Mouse (Mus musculus): ENCODE results near the gene Piwil1. TPM values are rescaled to one million over a fixed set of nuclear protein-coding genes. Genes with fewer than 3 reads are reported as not detected.

The Piwil1 gene
- 0.07 TPM in 1 of 2 replicates, not detected in the other for polyA plus RNA-seq (2014; fragmentation: Nextera tagmentation; extraction: Ambion mirVana)

- no peaks in the 10 kb centered on the region for H3K27me3 ChIP-seq (replicated peaks; ENCODE audit: control insufficient read depth, insufficient read depth, low read length)
- H3K4me2 ChIP-seq (ENCODE audit: low read depth, low read length): no peak within 1 kb of the TSS
- H3K9me3 ChIP-seq (ENCODE audit: control insufficient read depth, low read length): no peaks in the 10 kb centered on the region; the same call in 1 of the 2 replicates
- H3K4me3 ChIP-seq (ENCODE audit: low read depth, low read length): no peak within 1 kb of the TSS
- H3K9ac ChIP-seq (ENCODE audit: low read depth, low read length): no peak within 1 kb of the TSS
- WGBS: 67% methylated on average over 4 of the region's 4 CpGs
- H3K36me3 ChIP-seq (ENCODE audit: control insufficient read depth, insufficient read depth, low read length): no peaks in the 10 kb centered on the region
- no peak within 1 kb of the TSS for H3K27ac ChIP-seq (replicated peaks; ENCODE audit: low read depth, low read length)
- H3K4me1 ChIP-seq (ENCODE audit: control insufficient read depth, insufficient read depth, low read length): no peaks in the 10 kb centered on the region; the same call in 1 of the 2 replicates
- DNase-seq (ENCODE audit: low spot score) (no peak), ATAC-seq (ENCODE audit: low read depth) (no peak)
Measured at GRCm38 (mm10) chr5:128702224-128702623, at the start of gene Piwil1. Gene Piwil1 (plus strand): TSS chr5:128702524.

GRCm38 (mm10) chr5:128656496-128657135, 45.7 kb upstream of the Piwil1 start:
- Histone ChIP-seq H3K4me3 (ENCODE audit: low read depth, low read length) (peak overlapping the region; percentile 3; the same call in 1 of the 2 replicates), H3K4me1 (ENCODE audit: control insufficient read depth, insufficient read depth, low read length) (no peaks in the 10 kb centered on the region), H3K4me2 (ENCODE audit: low read depth, low read length) (peak overlapping the region; percentile 38), H3K27ac (replicated peaks; ENCODE audit: low read depth, low read length) (no peak overlapping the region), H3K36me3 (ENCODE audit: control insufficient read depth, insufficient read depth, low read length) (no peaks in the 10 kb centered on the region), H3K9me3 (ENCODE audit: control insufficient read depth, low read length) (no peaks in the 10 kb centered on the region), H3K9ac (ENCODE audit: low read depth, low read length) (peak overlapping the region; percentile 30; the same call in 1 of the 2 replicates), H3K27me3 (replicated peaks; ENCODE audit: control insufficient read depth, insufficient read depth, low read length) (no peaks in the 10 kb centered on the region)
- WGBS: 42% methylated on average over 22 of the region's 22 CpGs
- DNase-seq (ENCODE audit: low spot score) (no peak), ATAC-seq (ENCODE audit: low read depth) (no peak)

GRCm38 (mm10) chr5:128660101-128660500, 42.2 kb upstream of the Piwil1 start:
- DNase-seq (ENCODE audit: low spot score): no peak
- ATAC-seq (ENCODE audit: low read depth): no peak
- Histone ChIP-seq H3K27me3 (replicated peaks; ENCODE audit: control insufficient read depth, insufficient read depth, low read length) (no peaks in the 10 kb centered on the region), H3K4me2 (ENCODE audit: low read depth, low read length) (no peak overlapping the region), H3K4me3 (ENCODE audit: low read depth, low read length) (no peak overlapping the region), H3K4me1 (ENCODE audit: control insufficient read depth, insufficient read depth, low read length) (no peaks in the 10 kb centered on the region), H3K27ac (replicated peaks; ENCODE audit: low read depth, low read length) (no peak overlapping the region), H3K36me3 (ENCODE audit: control insufficient read depth, insufficient read depth, low read length) (no peaks in the 10 kb centered on the region), H3K9me3 (ENCODE audit: control insufficient read depth, low read length) (0 out of 2 replicates have a peak, but pooled peaks cover 5% of the 10 kb centered on the region), H3K9ac (ENCODE audit: low read depth, low read length) (no peak overlapping the region)
- 61% methylated on average over 8 of the region's 8 CpGs for WGBS

GRCm38 (mm10) chr5:128662881-128663280, 39.4 kb upstream of the Piwil1 start:
- H3K4me1 ChIP-seq (ENCODE audit: control insufficient read depth, insufficient read depth, low read length): peaks cover 7% of the 10 kb centered on the region; the same call in 1 of the 2 replicates
- H3K27me3 ChIP-seq (replicated peaks; ENCODE audit: control insufficient read depth, insufficient read depth, low read length): no peaks in the 10 kb centered on the region
- 0 out of 2 replicates have a peak, but pooled peaks cover 8% of the 10 kb centered on the region for H3K9me3 ChIP-seq (ENCODE audit: control insufficient read depth, low read length)
- DNase-seq (ENCODE audit: low spot score): no peak
- no peak overlapping the region for H3K9ac ChIP-seq (ENCODE audit: low read depth, low read length)
- no peak overlapping the region for H3K4me2 ChIP-seq (ENCODE audit: low read depth, low read length)
- H3K4me3 ChIP-seq (ENCODE audit: low read depth, low read length): no peak overlapping the region
- WGBS: 93% methylated on average over 6 of the region's 6 CpGs
- H3K36me3 ChIP-seq (ENCODE audit: control insufficient read depth, insufficient read depth, low read length): no peaks in the 10 kb centered on the region
- no peak for ATAC-seq (ENCODE audit: low read depth)
- no peak overlapping the region for H3K27ac ChIP-seq (replicated peaks; ENCODE audit: low read depth, low read length)

GRCm38 (mm10) chr5:128663976-128664375, 38.3 kb upstream of the Piwil1 start:
- WGBS: 79% methylated on average over 7 of the region's 7 CpGs
- Histone ChIP-seq H3K36me3 (ENCODE audit: control insufficient read depth, insufficient read depth, low read length) (no peaks in the 10 kb centered on the region), H3K9me3 (ENCODE audit: control insufficient read depth, low read length) (0 out of 2 replicates have a peak, but pooled peaks cover 8% of the 10 kb centered on the region), H3K4me2 (ENCODE audit: low read depth, low read length) (no peak overlapping the region), H3K27me3 (replicated peaks; ENCODE audit: control insufficient read depth, insufficient read depth, low read length) (no peaks in the 10 kb centered on the region), H3K4me1 (ENCODE audit: control insufficient read depth, insufficient read depth, low read length) (peaks cover 9% of the 10 kb centered on the region; the same call in 1 of the 2 replicates), H3K27ac (replicated peaks; ENCODE audit: low read depth, low read length) (no peak overlapping the region), H3K4me3 (ENCODE audit: low read depth, low read length) (no peak overlapping the region), H3K9ac (ENCODE audit: low read depth, low read length) (no peak overlapping the region)
- ATAC-seq (ENCODE audit: low read depth) (no peak), DNase-seq (ENCODE audit: low spot score) (no peak)

- H3K4me1 ChIP-seq (ENCODE audit: control insufficient read depth, insufficient read depth, low read length): peaks cover 9% of the 10 kb centered on the region; the same call in 1 of the 2 replicates
- no peak for DNase-seq (ENCODE audit: low spot score)
- 86% methylated on average over 1 of the region's 1 CpGs for WGBS
- no peak for ATAC-seq (ENCODE audit: low read depth)
- no peaks in the 10 kb centered on the region for H3K27me3 ChIP-seq (replicated peaks; ENCODE audit: control insufficient read depth, insufficient read depth, low read length)
- no peak overlapping the region for H3K4me2 ChIP-seq (ENCODE audit: low read depth, low read length)
- H3K27ac ChIP-seq (replicated peaks; ENCODE audit: low read depth, low read length): no peak overlapping the region
- H3K4me3 ChIP-seq (ENCODE audit: low read depth, low read length): no peak overlapping the region
- H3K36me3 ChIP-seq (ENCODE audit: control insufficient read depth, insufficient read depth, low read length): no peaks in the 10 kb centered on the region
- H3K9me3 ChIP-seq (ENCODE audit: control insufficient read depth, low read length): 0 out of 2 replicates have a peak, but pooled peaks cover 8% of the 10 kb centered on the region
- no peak overlapping the region for H3K9ac ChIP-seq (ENCODE audit: low read depth, low read length)
Measured at GRCm38 (mm10) chr5:128665045-128665444, 37.3 kb upstream of the Piwil1 start.

GRCm38 (mm10) chr5:128667303-128667702, 35.0 kb upstream of the Piwil1 start:
- no peak for ATAC-seq (ENCODE audit: low read depth)

GRCm38 (mm10) chr5:128674124-128674523, 28.2 kb upstream of the Piwil1 start:
- ATAC-seq (ENCODE audit: low read depth): no peak
- Histone ChIP-seq H3K36me3 (ENCODE audit: control insufficient read depth, insufficient read depth, low read length) (no peaks in the 10 kb centered on the region), H3K4me1 (ENCODE audit: control insufficient read depth, insufficient read depth, low read length) (no peaks in the 10 kb centered on the region), H3K27me3 (replicated peaks; ENCODE audit: control insufficient read depth, insufficient read depth, low read length) (no peaks in the 10 kb centered on the region), H3K4me2 (ENCODE audit: low read depth, low read length) (no peak overlapping the region), H3K9me3 (ENCODE audit: control insufficient read depth, low read length) (no peaks in the 10 kb centered on the region), H3K4me3 (ENCODE audit: low read depth, low read length) (no peak overlapping the region), H3K9ac (ENCODE audit: low read depth, low read length) (no peak overlapping the region), H3K27ac (replicated peaks; ENCODE audit: low read depth, low read length) (no peak overlapping the region)
- peak; percentile 53 for DNase-seq (ENCODE audit: low spot score)
- 61% methylated on average over 9 of the region's 9 CpGs for WGBS

More at GRCm38 (mm10) chr5:128667303-128667702, 35.0 kb upstream of the Piwil1 start:
- Histone ChIP-seq H3K9ac (ENCODE audit: low read depth, low read length) (0 out of 2 replicates have a peak overlapping the region, but pooled peaks have one; percentile 14), H3K36me3 (ENCODE audit: control insufficient read depth, insufficient read depth, low read length) (no peaks in the 10 kb centered on the region), H3K4me1 (ENCODE audit: control insufficient read depth, insufficient read depth, low read length) (peaks cover 9% of the 10 kb centered on the region; the same call in 1 of the 2 replicates), H3K27ac (replicated peaks; ENCODE audit: low read depth, low read length) (no peak overlapping the region; the same call in 1 of the 2 replicates), H3K27me3 (replicated peaks; ENCODE audit: control insufficient read depth, insufficient read depth, low read length) (no peaks in the 10 kb centered on the region), H3K4me2 (ENCODE audit: low read depth, low read length) (peak overlapping the region; percentile 34), H3K9me3 (ENCODE audit: control insufficient read depth, low read length) (0 out of 2 replicates have a peak, but pooled peaks cover 8% of the 10 kb centered on the region), H3K4me3 (ENCODE audit: low read depth, low read length) (no peak overlapping the region)
- WGBS: 35% methylated on average over 7 of the region's 7 CpGs
- DNase-seq (ENCODE audit: low spot score): peak; percentile 56

Data from embryonic facial prominence, embryonic 14.5 days (tissue).